19 mouse cellular contexts compared by ENCODE assay signal in genomic region chr7:68412786-68413185, GRCm38 (mm10).
"Had no signal": no experiment of that assay in that cellular context is flagged by ENCODE, and none has a peak within 500 bp of the region (broad histone marks: within the 10 kb centered on the region; RNA-seq: fewer than 3 reads in every experiment).

No protein-coding gene starts in this region.

- H3K4me3 ChIP-seq: midbrain, embryonic 10.5 days; midbrain, embryonic 12.5 days; myocyte; neural tube, embryonic 13.5 days; neural tube, embryonic 15.5 days had no signal

- H3K27ac ChIP-seq: midbrain, embryonic 10.5 days; midbrain, embryonic 12.5 days; neural tube, embryonic 13.5 days; neural tube, embryonic 15.5 days had no signal

- H3K9ac ChIP-seq: lung, embryonic 14.5 days; midbrain, embryonic 12.5 days; neural tube, embryonic 13.5 days; neural tube, embryonic 15.5 days had no signal

- DNase-seq: lung, adult 18-20 months; lung, embryonic 14.5 days; lung, postnatal 10 days; lung, postnatal 4 days; midbrain, embryonic 14.5 days; retina, postnatal 1 day; right cerebral cortex, adult 18-20 months; right cerebral cortex, postnatal 25 days; right cerebral cortex, postnatal 4 days; spleen, adult 18-20 months; thymus, adult 18-20 months; thymus, postnatal 14 days; thymus, postnatal 36 days had no signal

- H3K27me3 ChIP-seq: midbrain, embryonic 12.5 days had no signal

- ATAC-seq: midbrain, embryonic 16.5 days had no signal

- H3K36me3 ChIP-seq: midbrain, embryonic 10.5 days; midbrain, embryonic 12.5 days; neural tube, embryonic 13.5 days; neural tube, embryonic 15.5 days had no signal

- H3K9me3 ChIP-seq: midbrain, embryonic 10.5 days; midbrain, embryonic 12.5 days; neural tube, embryonic 13.5 days; neural tube, embryonic 15.5 days had no signal

- H3K4me2 ChIP-seq: lung, embryonic 14.5 days; midbrain, embryonic 12.5 days; neural tube, embryonic 13.5 days; neural tube, embryonic 15.5 days had no signal

- H3K4me1 ChIP-seq: midbrain, embryonic 10.5 days; midbrain, embryonic 12.5 days had no signal
